Mouse (Mus musculus) testis, postnatal 10 days (tissue): ENCODE measurements around the gene 2810408A11Rik.

ENCODE experiments used
- DNase-seq: peaks from one replicate; pipeline ENCODE4 v3.0.0; 2021; ENCODE audit warnings: low spot score

The 2810408A11Rik gene

DNA sequence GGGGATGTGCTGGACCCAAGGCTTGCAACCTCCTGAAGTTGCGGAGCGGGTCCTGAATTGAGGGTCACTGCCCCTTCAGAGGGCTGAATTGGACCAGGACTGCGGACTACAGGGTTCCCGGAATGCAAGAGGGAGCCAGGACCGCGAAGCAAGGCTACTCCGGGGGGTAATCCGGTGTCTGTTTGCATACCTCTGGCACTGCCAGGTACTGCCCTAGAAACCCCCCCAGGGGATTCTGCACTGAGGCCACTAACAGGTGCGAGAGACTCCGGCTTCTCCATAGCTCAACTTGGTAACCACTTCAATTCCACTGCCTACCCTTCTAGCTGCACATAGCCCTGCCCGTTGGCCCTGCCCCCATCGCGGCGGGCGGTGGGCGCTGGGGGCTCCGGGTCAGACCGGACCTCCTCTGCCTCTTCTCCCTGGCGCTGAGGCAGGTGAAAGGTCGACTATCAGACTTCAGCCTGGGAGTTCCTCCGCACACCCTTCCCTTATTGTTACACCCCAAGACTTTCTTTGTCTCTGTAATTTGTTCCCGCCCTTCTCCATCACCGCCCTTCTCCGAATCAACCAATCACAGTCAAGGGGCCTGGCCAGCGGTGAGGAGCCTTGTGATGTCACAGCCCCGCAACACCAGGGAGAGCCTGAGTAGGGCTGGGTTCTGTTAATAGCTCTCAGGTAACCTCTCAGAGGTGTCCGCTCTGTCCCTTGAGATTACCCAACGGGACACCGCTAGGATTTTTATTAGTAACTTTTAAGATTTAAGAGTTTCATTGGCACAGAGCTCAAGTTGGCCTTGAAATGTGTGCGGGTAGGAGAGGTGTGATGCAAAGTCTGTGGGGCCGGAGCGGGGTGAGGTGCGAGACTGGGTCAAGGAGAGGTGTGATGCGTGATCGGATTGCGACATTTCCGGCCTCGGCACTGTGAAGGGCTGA, at the start of gene 2810408A11Rik, which contains the start of gene Neurl4:
TSS of gene 2810408A11Rik (minus strand) at position 517 of the 935 bp plus-strand sequence.
TSS of gene Neurl4 (plus strand) at position 602 of the 935 bp plus-strand sequence.
- DNase-seq = peak; percentile 84

GRCm38 (mm10) chr11:69948763-69949150, 48.0 kb upstream of the 2810408A11Rik start:
- DNase-seq = peak; percentile 93

DNA sequence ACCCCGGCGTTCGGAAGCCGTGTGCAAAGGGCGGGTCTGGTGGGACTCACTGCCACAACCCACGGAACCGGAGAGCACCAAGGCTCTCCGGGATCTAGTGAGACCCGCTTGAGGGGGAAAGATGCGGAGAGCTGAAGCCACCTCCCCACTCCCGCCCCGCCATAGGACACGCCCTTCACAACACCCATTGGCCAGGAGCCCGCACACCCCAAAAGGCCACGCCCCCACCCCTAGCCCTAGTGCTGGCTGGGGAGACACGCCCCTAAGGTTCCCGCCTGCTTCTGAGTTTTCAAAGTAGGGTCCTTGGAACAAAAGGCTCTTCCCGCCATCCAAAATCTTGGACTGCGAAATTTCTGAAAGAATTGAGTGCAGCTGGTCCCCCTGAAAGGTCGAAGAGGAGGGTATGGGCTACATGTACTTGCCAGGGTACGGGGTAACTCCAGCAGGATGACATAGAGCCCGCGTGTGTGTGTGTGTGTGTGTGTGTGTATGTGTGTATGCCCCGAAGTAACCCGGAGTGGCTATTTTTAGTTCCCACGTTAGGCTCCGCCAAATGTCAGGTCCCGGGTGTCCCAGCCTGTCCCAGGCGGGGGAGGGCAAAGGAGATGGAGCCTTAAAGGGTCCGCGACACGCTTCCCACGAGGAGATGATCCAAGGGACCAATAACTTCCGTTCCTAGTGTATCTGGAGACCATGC, 47.4 kb upstream of the 2810408A11Rik start, which contains the start of gene Slc2a4:
TSS of gene Slc2a4 (minus strand) at position 123 of the 697 bp plus-strand sequence.
- DNase-seq = peak; percentile 98

DNA sequence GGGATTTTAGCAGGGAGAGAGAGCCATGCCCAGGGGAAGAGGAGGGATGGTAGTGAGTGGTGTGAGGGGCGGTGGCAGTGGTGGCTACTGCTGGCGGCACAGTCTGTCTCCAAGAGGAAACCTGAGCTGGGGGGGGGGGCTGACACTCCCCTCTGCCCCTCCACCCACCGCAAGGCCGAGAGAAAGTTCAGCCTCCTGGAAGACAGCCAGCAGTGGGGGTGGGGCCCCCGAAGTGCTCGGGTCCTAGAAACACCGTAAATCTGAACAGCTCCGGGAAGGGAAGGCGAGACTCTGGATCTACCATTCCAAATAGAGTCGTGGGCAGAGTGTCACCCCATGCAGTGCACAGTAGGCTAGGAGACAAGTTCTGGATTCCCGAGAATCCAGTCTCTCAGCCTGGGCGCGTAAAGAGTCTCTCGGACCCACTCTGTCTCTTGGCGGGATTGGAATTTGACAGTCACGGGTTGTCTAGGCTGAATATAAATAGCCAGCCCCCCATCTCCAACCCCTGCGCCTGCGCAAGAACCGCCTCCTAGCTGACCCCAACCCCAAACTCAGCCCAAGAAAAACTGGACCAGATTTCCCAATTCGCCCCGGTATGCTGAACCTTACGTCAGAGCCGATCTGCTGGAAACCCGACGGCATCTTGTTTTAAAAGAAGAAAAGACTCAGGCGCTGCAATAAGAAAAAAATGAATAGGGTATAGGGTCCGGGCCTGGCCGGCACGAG, 46.7 kb upstream of the 2810408A11Rik start:
- peak; percentile 80 for DNase-seq

GRCm38 (mm10) chr11:69945997-69946891, 45.5 kb upstream of the 2810408A11Rik start:
- DNase-seq = no peak

DNA sequence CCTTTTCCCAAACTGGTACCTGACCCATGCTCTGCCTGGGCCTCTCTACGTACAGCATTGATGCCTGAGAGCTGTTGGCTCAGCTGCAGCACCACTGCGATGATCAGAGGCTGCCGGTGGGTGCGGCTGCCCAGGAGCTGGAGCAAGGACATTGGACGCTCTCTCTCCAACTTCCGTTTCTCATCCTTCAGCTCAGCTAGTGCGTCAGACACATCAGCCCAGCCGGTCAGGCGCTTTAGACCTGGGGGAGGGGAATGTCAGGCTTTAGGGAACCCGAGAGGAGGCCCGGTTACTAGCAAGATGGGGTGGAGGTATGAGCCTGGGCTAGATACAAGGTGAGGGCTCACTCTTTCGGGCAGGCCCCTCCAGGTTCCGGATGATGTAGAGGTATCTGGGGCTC, 44.4 kb upstream of the 2810408A11Rik start:
- no peak for DNase-seq

DNA sequence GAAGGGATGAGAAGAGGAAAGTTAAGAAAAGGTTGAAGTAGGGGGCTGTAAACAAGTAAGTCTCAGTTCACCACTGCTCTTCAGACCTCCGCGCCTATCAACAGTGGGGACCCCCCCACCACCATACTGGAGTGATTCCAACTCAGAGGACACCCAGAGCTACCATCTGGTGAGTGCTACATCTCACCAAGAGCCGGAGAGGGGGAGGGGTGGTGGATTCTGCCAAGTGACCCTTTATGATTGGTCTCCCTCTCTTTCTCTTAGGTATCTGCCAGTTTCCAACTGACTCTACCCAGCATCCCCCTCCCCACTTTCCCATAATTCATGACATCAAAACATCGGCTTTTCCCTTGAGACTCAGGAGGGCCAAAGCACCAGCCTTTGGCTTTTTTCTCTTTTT, 40.2 kb upstream of the 2810408A11Rik start:
- no peak for DNase-seq

- DNase-seq = no peak
Observed at GRCm38 (mm10) chr11:69939731-69940130, 38.9 kb upstream of the 2810408A11Rik start.

DNA sequence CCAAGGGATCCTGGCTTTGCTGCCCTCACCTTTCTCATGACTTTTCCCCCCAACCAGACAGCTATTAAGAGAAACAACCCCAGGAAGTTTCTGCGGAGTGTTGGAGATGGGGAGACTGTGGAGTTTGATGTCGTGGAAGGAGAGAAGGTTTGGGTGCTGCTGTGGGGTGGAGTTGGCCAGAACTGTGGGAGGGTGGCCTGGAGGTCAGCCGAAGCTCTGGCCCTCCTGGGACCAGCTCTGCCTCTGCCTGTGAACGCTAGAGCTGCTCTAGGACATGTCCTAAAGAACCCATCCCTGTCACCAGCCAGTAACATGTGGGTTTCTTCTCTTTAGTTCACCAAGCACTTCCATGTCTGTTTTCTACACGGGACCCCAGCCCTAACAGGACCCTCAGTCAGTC, 38.4 kb upstream of the 2810408A11Rik start:
- DNase-seq = no peak

DNA sequence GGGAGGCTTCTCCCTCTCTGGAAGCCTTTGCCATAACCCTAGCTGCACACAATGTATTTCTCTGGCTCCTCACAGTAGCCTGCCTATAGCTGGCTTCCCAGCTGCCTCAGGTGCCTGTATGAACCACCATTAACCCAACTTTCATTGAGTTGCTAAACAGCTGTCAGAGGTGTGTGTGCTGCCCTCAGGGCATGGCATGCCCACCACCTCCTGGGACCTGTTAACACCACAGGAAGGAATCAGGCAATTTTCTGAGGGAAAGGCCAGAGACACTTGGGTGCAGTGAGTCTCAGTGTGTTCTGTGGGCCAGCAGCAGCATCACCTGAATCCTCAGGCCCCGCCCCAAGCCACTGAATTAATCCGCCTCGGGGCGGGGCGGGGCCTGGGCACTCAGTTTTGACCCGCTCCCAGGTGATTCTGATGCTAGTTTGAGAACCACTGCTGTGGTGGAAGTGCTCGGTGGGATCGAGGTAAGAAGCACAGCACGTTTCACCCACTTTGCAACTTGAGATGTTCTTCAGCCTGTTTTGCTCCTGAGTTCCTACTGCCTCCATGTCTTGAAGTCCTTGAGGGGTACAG, 37.7 kb upstream of the 2810408A11Rik start:
- DNase-seq = no peak

- no peak for DNase-seq
Observed at GRCm38 (mm10) chr11:69937834-69938233, 37.0 kb upstream of the 2810408A11Rik start.

- DNase-seq = peak; percentile 84
Observed at GRCm38 (mm10) chr11:69937385-69937784, 36.6 kb upstream of the 2810408A11Rik start.

DNA sequence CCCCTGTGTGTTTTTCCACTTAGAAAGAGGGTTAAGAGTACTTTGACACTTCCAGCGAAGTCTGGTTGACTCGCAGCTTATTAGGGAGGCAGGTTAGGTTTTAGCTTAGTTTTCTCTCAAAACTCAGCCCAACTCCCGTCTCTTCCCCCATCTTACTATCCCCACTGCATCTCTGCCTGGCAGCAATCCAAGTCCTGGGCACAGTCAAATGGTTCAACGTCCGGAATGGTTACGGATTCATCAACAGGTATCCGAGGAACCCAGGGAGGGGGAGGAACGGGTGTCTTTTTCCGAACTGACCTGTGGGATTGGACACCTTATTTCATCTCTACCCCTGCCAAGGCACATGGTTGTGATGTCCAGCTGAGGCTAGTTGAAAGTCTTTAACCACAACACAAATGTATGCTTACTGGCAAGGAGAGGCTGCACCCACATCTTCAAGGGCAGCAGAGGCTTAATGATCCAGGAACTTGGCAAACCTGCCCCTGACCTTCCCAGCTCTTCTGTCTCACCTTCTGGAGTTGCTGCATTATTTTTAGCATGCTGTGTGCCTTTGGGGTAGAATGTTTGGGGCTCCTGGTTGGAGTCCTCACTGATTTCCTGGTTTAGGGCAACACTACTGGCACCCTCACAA, 36.0 kb upstream of the 2810408A11Rik start:
- DNase-seq = peak; percentile 62

DNA sequence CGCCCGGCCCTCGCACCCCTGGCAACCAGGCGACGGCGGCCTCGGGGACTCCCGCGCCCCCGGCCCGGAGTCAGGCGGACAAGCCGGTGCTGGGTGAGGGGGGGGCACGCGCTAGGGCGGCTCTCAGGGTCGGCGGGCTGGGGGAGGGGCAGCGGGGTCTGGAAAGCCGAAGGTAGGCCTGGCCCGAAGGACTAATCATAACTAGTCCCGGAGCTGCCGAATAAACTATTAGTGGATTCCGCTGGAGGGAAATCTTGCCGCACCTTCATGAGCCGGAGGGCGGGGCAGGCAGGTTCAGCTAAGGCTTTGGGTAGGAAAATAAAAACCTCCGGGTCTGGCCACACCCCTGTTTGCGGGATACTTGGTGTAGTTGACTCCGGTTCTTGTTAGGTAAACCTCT, 35.4 kb upstream of the 2810408A11Rik start:
- peak; percentile 79 for DNase-seq

DNA sequence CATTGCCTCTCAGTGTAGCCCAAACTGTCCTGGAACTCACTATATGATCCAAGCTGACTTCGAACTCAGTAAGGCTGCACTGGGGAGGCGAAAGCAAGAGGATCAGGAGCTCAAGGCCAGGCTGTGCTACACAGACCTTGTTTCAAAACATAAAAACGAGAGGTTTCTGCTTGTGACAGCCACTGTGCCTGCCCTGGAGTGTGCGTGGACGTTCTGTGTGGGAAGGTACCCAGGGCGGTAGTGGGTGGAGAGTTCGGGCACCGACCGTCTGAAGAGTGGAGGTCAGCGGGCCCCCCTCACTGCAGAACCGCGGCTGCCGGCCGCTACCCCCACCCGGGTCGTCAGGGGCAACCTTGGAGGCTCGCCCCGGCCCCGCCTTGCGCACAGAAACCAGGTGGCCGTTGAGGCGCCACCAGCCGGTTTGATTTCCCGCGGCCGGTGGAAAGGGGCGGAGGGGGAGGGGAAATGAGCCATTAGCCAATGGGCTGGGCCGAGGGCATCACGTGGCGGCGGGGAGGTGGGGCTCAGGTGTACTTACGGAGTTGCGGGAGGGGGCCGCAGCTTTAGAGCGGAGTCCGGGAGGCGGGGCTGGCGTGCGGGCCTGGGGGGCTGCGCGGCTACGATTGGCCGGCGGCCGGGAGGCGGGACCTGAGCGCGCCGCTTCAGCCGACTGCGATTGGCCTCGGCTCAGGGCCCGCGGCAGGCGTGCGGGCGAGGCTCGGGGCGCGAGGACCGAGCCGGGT, 34.5 kb upstream of the 2810408A11Rik start, which contains the start of gene Ybx2:
TSS of gene Ybx2 (plus strand) at position 660 of the 743 bp plus-strand sequence.
- DNase-seq = peak; percentile 93

DNA sequence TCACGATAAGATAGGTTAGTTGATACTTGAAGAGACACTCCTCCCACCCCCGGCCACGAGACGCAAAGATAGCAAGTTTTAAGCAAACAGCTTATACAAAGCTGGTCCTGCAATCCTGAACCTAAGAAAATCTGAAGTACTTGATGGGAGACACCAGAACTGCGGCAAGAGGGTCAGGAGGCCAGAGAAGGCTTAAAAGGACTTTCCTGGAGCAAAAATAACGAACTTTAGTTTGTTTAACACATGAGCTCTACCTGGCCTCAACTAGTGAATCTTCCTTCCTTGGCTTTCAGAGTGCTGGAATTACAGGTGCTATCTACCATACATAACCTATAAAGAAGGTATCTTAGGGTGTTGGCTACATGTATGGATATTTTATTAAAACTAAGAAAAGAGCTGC, 33.9 kb upstream of the 2810408A11Rik start:
- DNase-seq = no peak

DNA sequence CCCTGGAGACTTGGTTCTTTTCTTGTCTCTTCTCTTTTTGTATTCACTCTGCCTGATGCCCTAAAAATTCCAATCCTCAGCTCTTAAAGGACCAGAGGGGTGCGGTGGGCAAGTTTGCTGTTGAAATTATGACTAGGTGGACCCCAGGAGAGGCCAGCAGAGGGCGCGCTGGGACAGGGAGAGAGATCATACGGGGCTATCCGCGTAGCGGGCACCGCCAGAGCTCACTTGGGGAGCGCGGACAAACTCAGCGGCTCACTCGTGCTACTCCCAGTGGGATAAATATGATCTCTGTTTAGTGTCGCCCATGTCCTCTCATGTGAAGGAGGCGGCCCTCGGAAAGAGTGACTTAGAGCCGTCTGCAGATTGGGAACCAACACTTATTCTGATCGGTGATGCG, 33.4 kb upstream of the 2810408A11Rik start:
- DNase-seq = peak; percentile 99

DNA sequence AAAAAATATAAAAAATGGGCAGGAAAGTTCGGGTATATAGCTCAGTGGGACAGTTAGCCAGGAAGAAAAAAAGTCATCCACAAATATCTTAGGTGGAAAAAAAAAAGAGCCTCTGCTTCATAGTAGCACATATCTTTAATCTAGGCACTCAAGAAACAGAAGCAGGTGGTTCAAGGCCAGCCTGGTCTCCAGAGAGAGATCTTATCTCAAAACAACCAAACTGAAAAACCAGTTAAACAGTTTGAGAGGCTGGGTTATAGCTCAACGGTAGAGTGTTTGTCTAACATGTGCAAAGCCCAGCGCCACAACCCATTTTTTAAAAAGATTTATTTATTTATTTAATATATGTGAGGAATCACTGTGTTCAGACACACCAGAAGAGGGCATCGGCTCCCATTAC, 32.3 kb upstream of the 2810408A11Rik start:
- DNase-seq = no peak

GRCm38 (mm10) chr11:69932254-69932653, 31.5 kb upstream of the 2810408A11Rik start:
- no peak for DNase-seq
